Mouse (Mus musculus) lung, postnatal 14 days (tissue): ENCODE results near the gene Man2b2.

Experiments used
- DNase-seq: peaks from one replicate; pipeline ENCODE4 v3.0.0; 2021

Gene Man2b2

GRCm38 (mm10) chr5:36759848-36760247 lies 70.6 kb downstream of the Man2b2 start:
- no peak for DNase-seq

- no peak for DNase-seq
Observed at GRCm38 (mm10) chr5:36757033-36757432, 73.4 kb downstream of the Man2b2 start.
